Mouse (Mus musculus): ENCODE results near the gene Maml3. TPM values are rescaled to one million over a fixed set of nuclear protein-coding genes. Genes with fewer than 3 reads are reported as not detected.

The Maml3 gene
- polyA plus RNA-seq, 1 experiment, result 2.2 TPM

DNA sequence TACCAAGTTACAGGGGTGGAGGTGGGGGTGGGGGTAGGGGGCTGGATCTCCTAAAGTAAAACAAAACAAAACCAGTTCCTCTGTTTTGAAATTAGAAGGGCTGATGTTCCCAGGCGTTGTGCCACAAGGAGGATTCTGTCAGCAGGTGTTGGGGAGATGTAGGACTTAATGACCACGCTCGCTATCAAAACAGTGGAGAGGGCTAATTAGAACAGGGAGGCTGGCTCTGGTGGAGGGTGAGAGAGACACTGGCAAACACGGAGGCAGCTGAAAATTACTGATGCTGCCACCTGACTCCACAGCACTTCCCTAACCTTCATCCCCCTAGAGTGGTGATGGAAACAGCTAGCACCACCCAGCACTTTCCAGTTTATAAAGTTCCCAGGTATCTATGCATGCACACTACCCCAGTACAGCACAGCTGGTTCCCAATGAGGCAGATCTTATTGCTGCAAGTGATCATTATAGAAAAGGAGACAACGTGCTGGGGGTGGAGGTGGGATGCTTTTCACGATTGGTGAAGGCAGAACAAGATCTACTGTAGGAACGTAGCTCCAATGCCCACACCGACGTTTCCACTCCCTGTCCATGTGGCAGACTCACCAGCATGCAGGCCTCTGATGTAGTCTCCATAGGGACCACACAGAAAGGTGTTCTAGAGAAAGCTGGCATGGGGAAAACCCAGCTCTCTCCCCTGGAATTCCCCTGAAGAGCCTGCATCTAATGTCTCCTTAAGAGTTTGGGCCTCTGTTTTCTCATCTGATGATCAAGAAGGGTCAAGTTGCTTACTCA lies 332.8 kb downstream of the Maml3 start:
- H3K79me2 ChIP-seq (ENCODE audit: control insufficient read depth, insufficient read depth), result no peaks in the 10 kb centered on the region
- H3K79me3 ChIP-seq (ENCODE audit: low read depth), result no peaks in the 10 kb centered on the region
- H3K4me3 ChIP-seq (ENCODE audit: insufficient read depth, poor library complexity, severe bottlenecking), result no peak overlapping the region
- TF ChIP-seq CEBPB (IDR thresholded peaks at IDR 0.05; ENCODE audit: low read depth), result no peak
- TF ChIP-seq MYOG (IDR thresholded peaks at IDR 0.05; ENCODE audit: control insufficient read depth, extremely low read depth, insufficient read length), result no peak
- no peak for TF ChIP-seq MAX (IDR thresholded peaks at IDR 0.05)
- no peak for TF ChIP-seq FOSL1 (IDR thresholded peaks at IDR 0.05; ENCODE audit: insufficient read depth, low read length, poor library complexity, severe bottlenecking)
- no peak for TF ChIP-seq USF1 (IDR thresholded peaks at IDR 0.05; ENCODE audit: low read depth)
- TF ChIP-seq CTCF (IDR thresholded peaks at IDR 0.05; ENCODE audit: control insufficient read depth, insufficient read depth, insufficient read length), result no peak
- TF ChIP-seq MYOD1 (IDR thresholded peaks at IDR 0.05; ENCODE audit: control insufficient read depth, insufficient read length, low read depth), result no peak
- no peaks in the 10 kb centered on the region for H3K27me3 ChIP-seq (ENCODE audit: control insufficient read depth, insufficient read depth, insufficient read length)
- no peaks in the 10 kb centered on the region for H3K36me3 ChIP-seq (ENCODE audit: control insufficient read depth, insufficient read depth)
- no peak overlapping the region for H3ac ChIP-seq (ENCODE audit: control insufficient read depth, insufficient read length, low read depth)

DNA sequence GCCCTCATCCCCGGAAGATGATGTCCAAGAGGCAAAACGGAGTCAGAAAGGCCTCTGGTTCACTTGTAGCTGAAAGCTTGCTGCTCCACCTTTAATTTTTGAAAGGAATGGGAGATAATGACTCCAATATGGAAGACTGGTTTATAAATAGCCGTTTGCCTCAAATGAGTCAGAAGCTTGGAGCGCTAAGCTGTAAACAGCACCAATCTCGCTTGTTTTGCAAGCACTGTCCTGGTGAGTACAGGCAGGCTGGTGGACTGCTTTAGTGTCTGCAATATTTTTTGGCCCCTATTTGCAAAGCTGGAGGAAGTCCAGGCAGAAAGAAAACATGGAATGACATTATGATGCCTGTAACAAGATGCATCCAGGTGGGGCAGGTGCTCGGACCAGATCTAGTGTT lies 335.7 kb downstream of the Maml3 start:
- Histone ChIP-seq H3K79me2 (ENCODE audit: control insufficient read depth, insufficient read depth) (no peaks in the 10 kb centered on the region), H3K36me3 (ENCODE audit: control insufficient read depth, insufficient read depth) (no peaks in the 10 kb centered on the region), H3K27me3 (ENCODE audit: control insufficient read depth, insufficient read depth, insufficient read length) (no peaks in the 10 kb centered on the region), H3K79me3 (ENCODE audit: low read depth) (no peaks in the 10 kb centered on the region), H3K4me3 (ENCODE audit: insufficient read depth, poor library complexity, severe bottlenecking) (no peak overlapping the region), H3ac (ENCODE audit: control insufficient read depth, insufficient read length, low read depth) (no peak overlapping the region)
- TF ChIP-seq MAX (IDR thresholded peaks at IDR 0.05) (no peak), FOSL1 (IDR thresholded peaks at IDR 0.05; ENCODE audit: insufficient read depth, low read length, poor library complexity, severe bottlenecking) (no peak)

DNA sequence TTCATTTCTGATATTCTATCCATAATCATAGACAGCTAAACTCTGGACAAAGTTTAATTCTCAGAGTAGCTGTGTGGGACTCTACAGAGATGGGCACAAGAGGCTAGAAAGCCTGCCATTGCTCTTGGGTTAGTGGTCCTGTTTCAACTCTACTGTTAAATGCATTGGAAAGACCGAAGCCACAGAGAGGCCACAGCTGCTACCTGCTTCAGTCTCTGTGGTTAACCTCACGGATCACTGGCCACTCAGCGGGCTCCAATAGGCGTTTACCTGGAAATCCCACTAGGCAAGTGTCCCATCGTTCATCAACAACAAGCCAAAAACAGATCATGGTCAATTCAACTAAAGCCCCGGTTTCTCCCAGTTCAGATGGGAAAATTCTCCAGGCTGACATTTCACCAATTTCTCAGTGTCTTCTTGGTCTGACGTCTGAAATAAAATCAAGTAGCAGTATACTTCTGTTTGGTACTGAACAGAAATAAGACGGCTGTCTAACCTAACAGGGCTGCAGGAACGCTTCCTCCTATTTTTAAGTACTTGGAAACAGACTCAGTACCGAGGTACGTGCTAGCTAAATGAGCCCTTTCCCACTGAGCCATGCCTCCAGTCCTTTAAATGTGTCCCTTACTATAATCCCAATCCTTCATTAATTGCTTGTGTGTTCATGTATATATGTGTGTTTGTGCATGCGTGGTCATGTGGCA lies 339.5 kb downstream of the Maml3 start:
- Histone ChIP-seq H3K79me3 (ENCODE audit: low read depth) (no peaks in the 10 kb centered on the region), H3K27me3 (ENCODE audit: control insufficient read depth, insufficient read depth, insufficient read length) (no peaks in the 10 kb centered on the region), H3K4me3 (ENCODE audit: insufficient read depth, poor library complexity, severe bottlenecking) (no peak overlapping the region), H3K36me3 (ENCODE audit: control insufficient read depth, insufficient read depth) (no peaks in the 10 kb centered on the region), H3K79me2 (ENCODE audit: control insufficient read depth, insufficient read depth) (no peaks in the 10 kb centered on the region), H3ac (ENCODE audit: control insufficient read depth, insufficient read length, low read depth) (no peak overlapping the region)
- no peak for TF ChIP-seq MYOG (IDR thresholded peaks at IDR 0.05; ENCODE audit: control insufficient read depth, extremely low read depth, insufficient read length)
- no peak for TF ChIP-seq CTCF (IDR thresholded peaks at IDR 0.05; ENCODE audit: control insufficient read depth, insufficient read depth, insufficient read length)
- TF ChIP-seq MYOD1 (IDR thresholded peaks at IDR 0.05; ENCODE audit: control insufficient read depth, insufficient read length, low read depth), result no peak
- TF ChIP-seq CEBPB (IDR thresholded peaks at IDR 0.05; ENCODE audit: low read depth), result no peak
- no peak for TF ChIP-seq FOSL1 (IDR thresholded peaks at IDR 0.05; ENCODE audit: insufficient read depth, low read length, poor library complexity, severe bottlenecking)
- no peak for TF ChIP-seq USF1 (IDR thresholded peaks at IDR 0.05; ENCODE audit: low read depth)
- no peak for TF ChIP-seq MAX (IDR thresholded peaks at IDR 0.05)

DNA sequence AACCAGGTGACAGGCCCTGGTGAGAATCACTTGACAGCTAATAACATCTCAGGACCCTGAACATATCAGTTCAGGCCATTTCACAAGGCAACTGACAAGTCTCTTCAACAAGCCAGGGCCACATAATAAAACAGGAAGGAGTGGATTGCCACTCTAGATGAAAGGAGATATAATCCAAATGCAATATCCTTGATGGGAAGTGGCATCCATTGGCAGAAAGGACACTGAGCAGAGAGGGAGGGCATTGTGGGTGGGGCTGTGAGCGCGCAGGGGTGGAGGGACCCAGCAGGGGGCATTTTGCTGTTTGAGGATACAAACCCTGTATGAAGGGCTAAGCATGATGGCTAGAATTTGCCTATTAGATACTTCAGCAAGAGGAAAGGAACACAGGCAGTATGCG lies 340.7 kb downstream of the Maml3 start:
- H3K79me2 ChIP-seq (ENCODE audit: control insufficient read depth, insufficient read depth), result no peaks in the 10 kb centered on the region

DNA sequence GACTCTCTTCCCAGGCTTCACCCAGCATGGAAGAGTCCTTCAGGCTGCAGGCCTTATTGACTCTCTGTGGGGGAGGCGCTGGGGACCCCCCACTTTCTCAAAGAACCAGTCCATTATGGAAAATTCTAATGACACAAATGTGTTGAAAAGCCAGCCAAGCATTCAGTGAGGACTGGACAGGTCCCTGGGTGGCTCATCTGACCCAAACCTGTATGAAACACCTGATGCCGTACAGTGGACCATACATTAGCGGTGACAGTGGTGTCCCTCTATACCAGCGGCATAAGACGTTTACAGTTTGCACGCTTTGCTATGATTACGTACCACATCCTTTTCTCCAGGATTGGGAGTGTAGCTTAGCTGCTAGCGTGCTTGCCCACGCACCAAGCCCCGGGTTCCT lies 342.0 kb downstream of the Maml3 start:
- Histone ChIP-seq H3K36me3 (ENCODE audit: control insufficient read depth, insufficient read depth) (no peaks in the 10 kb centered on the region), H3K79me3 (ENCODE audit: low read depth) (no peaks in the 10 kb centered on the region), H3K79me2 (ENCODE audit: control insufficient read depth, insufficient read depth) (no peaks in the 10 kb centered on the region), H3K4me3 (ENCODE audit: insufficient read depth, poor library complexity, severe bottlenecking) (no peak overlapping the region), H3ac (ENCODE audit: control insufficient read depth, insufficient read length, low read depth) (no peak overlapping the region), H3K27me3 (ENCODE audit: control insufficient read depth, insufficient read depth, insufficient read length) (no peaks in the 10 kb centered on the region)
- TF ChIP-seq USF1 (IDR thresholded peaks at IDR 0.05; ENCODE audit: low read depth) (no peak), MYOG (IDR thresholded peaks at IDR 0.05; ENCODE audit: control insufficient read depth, extremely low read depth, insufficient read length) (no peak), CTCF (IDR thresholded peaks at IDR 0.05; ENCODE audit: control insufficient read depth, insufficient read depth, insufficient read length) (no peak), MAX (IDR thresholded peaks at IDR 0.05) (no peak), CEBPB (IDR thresholded peaks at IDR 0.05; ENCODE audit: low read depth) (no peak)

More for the DNA sequence above, 340.7 kb downstream of the Maml3 start:
- H3K36me3 ChIP-seq (ENCODE audit: control insufficient read depth, insufficient read depth), result no peaks in the 10 kb centered on the region
- no peak overlapping the region for H3K4me3 ChIP-seq (ENCODE audit: insufficient read depth, poor library complexity, severe bottlenecking)
- TF ChIP-seq MYOG (IDR thresholded peaks at IDR 0.05; ENCODE audit: control insufficient read depth, extremely low read depth, insufficient read length), result no peak
- TF ChIP-seq USF1 (IDR thresholded peaks at IDR 0.05; ENCODE audit: low read depth), result no peak
- no peak for TF ChIP-seq CTCF (IDR thresholded peaks at IDR 0.05; ENCODE audit: control insufficient read depth, insufficient read depth, insufficient read length)
- TF ChIP-seq CEBPB (IDR thresholded peaks at IDR 0.05; ENCODE audit: low read depth), result no peak
- no peak for TF ChIP-seq FOSL1 (IDR thresholded peaks at IDR 0.05; ENCODE audit: insufficient read depth, low read length, poor library complexity, severe bottlenecking)
- TF ChIP-seq MYOD1 (IDR thresholded peaks at IDR 0.05; ENCODE audit: control insufficient read depth, insufficient read length, low read depth), result no peak
- TF ChIP-seq MAX (IDR thresholded peaks at IDR 0.05), result no peak
- H3K79me3 ChIP-seq (ENCODE audit: low read depth), result no peaks in the 10 kb centered on the region
- no peaks in the 10 kb centered on the region for H3K27me3 ChIP-seq (ENCODE audit: control insufficient read depth, insufficient read depth, insufficient read length)
- H3ac ChIP-seq (ENCODE audit: control insufficient read depth, insufficient read length, low read depth), result no peak overlapping the region

Measured in C2C12 (cell line).